Comparison of ENCODE assay signal across 19 mouse cellular contexts in genomic region chr9:114787134-114787533, GRCm38 (mm10). TPM values are rescaled to one million over a fixed set of nuclear protein-coding genes. Genes with fewer than 3 reads are reported as not detected.
DNase-seq lines count a peak whose midpoint lies in the region; ATAC-seq and TF ChIP-seq lines count a peak whose summit lies in the region.
"Had no signal": no experiment of that assay in that cellular context is flagged by ENCODE, and none has a peak within 500 bp of the region (broad histone marks: within the 10 kb centered on the region; RNA-seq: fewer than 3 reads in every experiment).

No protein-coding gene starts in this region.

- no peaks in the 10 kb centered on the region for H3K27me3 ChIP-seq in liver, embryonic 13.5 days
- H3K27me3 ChIP-seq in liver, embryonic 12.5 days (replicated peaks), result peaks cover 16% of the 10 kb centered on the region; the same call in 1 of the 2 replicates
- no peaks in the 10 kb centered on the region for H3K27me3 ChIP-seq in MEL (ENCODE audit: control insufficient read depth in 1 of 2, insufficient read depth in 2 of 2, low read length in 2 of 2)
- 0 out of 2 replicates have a peak, but pooled peaks cover 4% of the 10 kb centered on the region for H3K27me3 ChIP-seq in hindbrain, embryonic 13.5 days
- H3K27me3 ChIP-seq: embryonic facial prominence, embryonic 13.5 days; heart, embryonic 12.5 days; hindbrain, embryonic 15.5 days had no signal

- WGBS in liver, embryonic 13.5 days (ENCODE audit: insufficient replicate concordance), result 75% methylated on average over 5 of the region's 5 CpGs
- WGBS in liver, embryonic 12.5 days (ENCODE audit: insufficient replicate concordance), result 73% methylated on average over 5 of the region's 5 CpGs
- WGBS in hindbrain, embryonic 13.5 days, result 96% methylated on average over 5 of the region's 5 CpGs

- no peaks in the 10 kb centered on the region for H3K9me3 ChIP-seq in liver, embryonic 13.5 days (replicated peaks)
- no peaks in the 10 kb centered on the region for H3K9me3 ChIP-seq in liver, embryonic 12.5 days (replicated peaks)
- no peaks in the 10 kb centered on the region for H3K9me3 ChIP-seq in MEL (replicated peaks; ENCODE audit: insufficient read depth, low read length)
- H3K9me3 ChIP-seq in hindbrain, embryonic 13.5 days, result 0 out of 2 replicates have a peak, but pooled peaks cover 5% of the 10 kb centered on the region
- H3K9me3 ChIP-seq: forebrain, embryonic 12.5 days; hindbrain, embryonic 15.5 days had no signal

- no peak overlapping the region for H3K9ac ChIP-seq in liver, embryonic 13.5 days
- H3K9ac ChIP-seq in liver, embryonic 12.5 days, result no peak overlapping the region
- H3K9ac ChIP-seq in MEL (ENCODE audit: control insufficient read depth, low read depth, low read length, poor library complexity, severe bottlenecking), result peak overlapping the region; percentile 28
- H3K9ac ChIP-seq in hindbrain, embryonic 13.5 days, result no peak overlapping the region
- H3K9ac ChIP-seq: embryonic facial prominence, embryonic 13.5 days; forebrain, embryonic 12.5 days; heart, embryonic 12.5 days; hindbrain, embryonic 15.5 days had no signal

- no peak for DNase-seq in liver, embryonic 13.5 days
- no peak for DNase-seq in MEL (ENCODE audit: low read depth, low spot score)
- DNase-seq in frontal cortex, postnatal 10 days (ENCODE audit: low spot score in 2 of 2), result no peak
- DNase-seq: adrenal gland, adult 8-10 months; cerebellum, adult 18-20 months; cerebellum, adult 9-11 months; cerebellum, postnatal 36 days; gastrocnemius, postnatal 14 days had no signal

- H3K4me1 ChIP-seq in liver, embryonic 13.5 days (replicated peaks), result peaks cover 23% of the 10 kb centered on the region
- H3K4me1 ChIP-seq in liver, embryonic 12.5 days, result peaks cover 20% of the 10 kb centered on the region
- peaks cover 17 to 45% of the 10 kb centered on the region in 2 experiments for H3K4me1 ChIP-seq in MEL (ENCODE audit: control insufficient read depth in 1 of 2, insufficient read depth in 2 of 2, low read length in 2 of 2)
- peaks cover 60% of the 10 kb centered on the region for H3K4me1 ChIP-seq in bone marrow macrophage, adult 2 months (ENCODE audit: control insufficient read depth, insufficient read depth, low read length)
- H3K4me1 ChIP-seq in hindbrain, embryonic 13.5 days (replicated peaks), result 0 out of 2 replicates have a peak, but pooled peaks cover 9% of the 10 kb centered on the region

- no peak for TF ChIP-seq RAD21 in MEL (IDR thresholded peaks at IDR 0.05; ENCODE audit: low read depth, low read length)

- 0 out of 2 replicates have a peak overlapping the region, but pooled peaks have one; percentile 29 for H3K27ac ChIP-seq in liver, embryonic 13.5 days
- H3K27ac ChIP-seq in liver, embryonic 12.5 days, result no peak overlapping the region
- peak overlapping the region; percentile 91 for H3K27ac ChIP-seq in MEL (ENCODE audit: control insufficient read depth, low read depth, low read length)
- peak overlapping the region; percentile 47 for H3K27ac ChIP-seq in bone marrow macrophage, adult 2 months (ENCODE audit: insufficient read depth, low read depth, low read length)
- H3K27ac ChIP-seq in hindbrain, embryonic 13.5 days, result no peak overlapping the region
- H3K27ac ChIP-seq: embryonic facial prominence, embryonic 13.5 days; forebrain, embryonic 12.5 days; hindbrain, embryonic 10.5 days; hindbrain, embryonic 15.5 days had no signal

- no peak overlapping the region for H3K4me3 ChIP-seq in liver, embryonic 13.5 days (replicated peaks)
- H3K4me3 ChIP-seq in liver, embryonic 12.5 days, result no peak overlapping the region
- peak overlapping the region in 1 of 2 experiments; percentile 14; a peak in 1 of 4 replicates for H3K4me3 ChIP-seq in MEL (ENCODE audit: control insufficient read depth in 1 of 2, insufficient read depth in 1 of 2, low read depth in 2 of 2, low read length in 2 of 2)
- H3K4me3 ChIP-seq in bone marrow macrophage, adult 2 months (ENCODE audit: insufficient read depth, low read length), result no peak overlapping the region
- H3K4me3 ChIP-seq in hindbrain, embryonic 13.5 days, result no peak overlapping the region
- H3K4me3 ChIP-seq: embryonic facial prominence, embryonic 13.5 days; forebrain, embryonic 12.5 days; heart, embryonic 12.5 days; hindbrain, embryonic 10.5 days; hindbrain, embryonic 15.5 days had no signal

- H3K79me2 ChIP-seq in MEL (ENCODE audit: control insufficient read depth, insufficient read depth, low read length, poor library complexity), result peaks cover 4% of the 10 kb centered on the region

- no peaks in the 10 kb centered on the region for H3K36me3 ChIP-seq in liver, embryonic 13.5 days
- no peaks in the 10 kb centered on the region for H3K36me3 ChIP-seq in liver, embryonic 12.5 days
- peaks cover 0 to 38% of the 10 kb centered on the region in 2 experiments; a peak in 2 of 4 replicates for H3K36me3 ChIP-seq in MEL (ENCODE audit: control insufficient read depth in 1 of 2, insufficient read depth in 2 of 2, low read length in 2 of 2)
- no peaks in the 10 kb centered on the region for H3K36me3 ChIP-seq in hindbrain, embryonic 13.5 days
- H3K36me3 ChIP-seq: embryonic facial prominence, embryonic 13.5 days; forebrain, embryonic 12.5 days; heart, embryonic 12.5 days; hindbrain, embryonic 15.5 days had no signal

- H3K4me2 ChIP-seq in liver, embryonic 13.5 days, result no peak overlapping the region
- no peak overlapping the region for H3K4me2 ChIP-seq in liver, embryonic 12.5 days
- H3K4me2 ChIP-seq in hindbrain, embryonic 13.5 days, result no peak overlapping the region
- H3K4me2 ChIP-seq: embryonic facial prominence, embryonic 13.5 days; forebrain, embryonic 12.5 days; heart, embryonic 12.5 days; hindbrain, embryonic 15.5 days had no signal

- TF ChIP-seq CTCF in MEL (IDR thresholded peaks at IDR 0.05 in 2 of 3, conservative IDR thresholded peaks at IDR 0.05 in 1 of 3; ENCODE audit: control insufficient read depth in 1 of 3, insufficient read depth in 1 of 3, low read depth in 2 of 3, low read length in 3 of 3, poor library complexity in 1 of 3, severe bottlenecking in 1 of 3), result no peak
- TF ChIP-seq CTCF in bone marrow macrophage, adult 2 months (IDR thresholded peaks at IDR 0.05; ENCODE audit: low read depth, low read length), result no peak

- no peak for ATAC-seq in liver, embryonic 13.5 days (ENCODE audit: low read depth)
- no peak for ATAC-seq in liver, embryonic 12.5 days
- peak; percentile 61 for ATAC-seq in megakaryocyte, adult 5-6 weeks (ENCODE audit: poor library complexity, severe bottlenecking)
- no peak for ATAC-seq in hindbrain, embryonic 13.5 days (ENCODE audit: low FRiP score)
- ATAC-seq in CD4-positive, CD25-positive, alpha-beta regulatory T cell, adult 4 months, result no peak
- ATAC-seq: forebrain, embryonic 16.5 days had no signal

- TF ChIP-seq POLR2A in MEL (IDR thresholded peaks at IDR 0.05; ENCODE audit: control insufficient read depth in 1 of 2, insufficient read depth in 1 of 2, low read depth in 1 of 2, low read length in 2 of 2, poor library complexity in 1 of 2), result no peak
- TF ChIP-seq POLR2A in bone marrow macrophage, adult 2 months (IDR thresholded peaks at IDR 0.05; ENCODE audit: borderline replicate concordance, low read depth, low read length), result no peak

- no peak for TF ChIP-seq EP300 in MEL (IDR thresholded peaks at IDR 0.05; ENCODE audit: low read depth in 1 of 2, low read length in 2 of 2)

TF ChIP-seq in MEL, 35 proteins besides CTCF, POLR2A, EP300 and RAD21 (continues in another document):
- TF ChIP-seq SIN3A (IDR thresholded peaks at IDR 0.05; ENCODE audit: low read length) (no peak), ZMIZ1 (IDR thresholded peaks at IDR 0.05; ENCODE audit: low read depth, low read length) (no peak)

RNA-seq across cellular contexts. Expression of gene Cmtm7, which starts 5.5 kb away (rescaled TPM):
- polyA plus RNA-seq in liver, embryonic 13.5 days (2015; fragmentation: Nextera tagmentation; extraction: Ambion mirVana), result 52.4 and 59.5 TPM in 2 replicates
- 69.9 and 70.4 TPM in 2 replicates for polyA plus RNA-seq in liver, embryonic 12.5 days (2016; fragmentation: Nextera tagmentation; extraction: Ambion mirVana)
- 290 and 352 TPM in 2 replicates for total RNA-seq in MEL (2012; rRNA removed)
- polyA plus RNA-seq in MEL (2012; ENCODE audit: insufficient read depth in 1 of 2, insufficient read length in 2 of 2, low read depth in 1 of 2, low replicate concordance in 2 of 2, missing spikeins in 1 of 2), result 100 to 1,000 TPM in 1 of 2 experiments, not detected in 1; 545 TPM
- polyA plus RNA-seq in bone marrow macrophage, adult 2 months (2012; ENCODE audit: insufficient read depth, insufficient read length, missing spikeins), result 184 and 192 TPM in 2 replicates
- total RNA-seq in megakaryocyte, adult 5-6 weeks (2015), result 189 and 201 TPM in 2 replicates
- total RNA-seq in megakaryocyte, adult 5-6 weeks (2017), result 259 and 283 TPM in 2 replicates
- 18.3 and 19.1 TPM in 2 replicates for polyA plus RNA-seq in hindbrain, embryonic 13.5 days (2015; fragmentation: Nextera tagmentation; extraction: Ambion mirVana)
- polyA plus RNA-seq in CD4-positive, CD25-positive, alpha-beta regulatory T cell, adult 4 months (2017; shearing (Covaris generic)), result 10 to 100 TPM; 78.3 to 83.4 TPM

RNA-seq across cellular contexts. Expression of gene Cmtm6, which starts 56.2 kb away (rescaled TPM):
- 21.9 and 27.0 TPM in 2 replicates for polyA plus RNA-seq in liver, embryonic 13.5 days (2015; fragmentation: Nextera tagmentation; extraction: Ambion mirVana)
- 26.0 and 29.1 TPM in 2 replicates for polyA plus RNA-seq in liver, embryonic 12.5 days (2016; fragmentation: Nextera tagmentation; extraction: Ambion mirVana)
- total RNA-seq in MEL (2012; rRNA removed), result 17.6 and 21.0 TPM in 2 replicates
- polyA plus RNA-seq in MEL (2012; ENCODE audit: insufficient read depth in 1 of 2, insufficient read length in 2 of 2, low read depth in 1 of 2, low replicate concordance in 2 of 2, missing spikeins in 1 of 2), result 10 to 100 TPM in 1 of 2 experiments, not detected in 1; 21.7 TPM
- polyA plus RNA-seq in bone marrow macrophage, adult 2 months (2012; ENCODE audit: insufficient read depth, insufficient read length, missing spikeins), result 95.2 and 96.3 TPM in 2 replicates
- 79.5 and 98.1 TPM in 2 replicates for total RNA-seq in megakaryocyte, adult 5-6 weeks (2015)
- 120 and 124 TPM in 2 replicates for total RNA-seq in megakaryocyte, adult 5-6 weeks (2017)
- 20.5 and 21.8 TPM in 2 replicates for polyA plus RNA-seq in hindbrain, embryonic 13.5 days (2015; fragmentation: Nextera tagmentation; extraction: Ambion mirVana)
- polyA plus RNA-seq in CD4-positive, CD25-positive, alpha-beta regulatory T cell, adult 4 months (2017; shearing (Covaris generic)), result 10 to 100 TPM; 74.0 to 81.7 TPM

RNA-seq across cellular contexts. Expression of gene Cmtm8, which starts 56.8 kb away (rescaled TPM):
- 21.0 and 23.2 TPM in 2 replicates for polyA plus RNA-seq in liver, embryonic 13.5 days (2015; fragmentation: Nextera tagmentation; extraction: Ambion mirVana)
- polyA plus RNA-seq in liver, embryonic 12.5 days (2016; fragmentation: Nextera tagmentation; extraction: Ambion mirVana), result 17.9 and 18.2 TPM in 2 replicates
- 1.9 and 2.3 TPM in 2 replicates for total RNA-seq in MEL (2012; rRNA removed)
- 1 to 10 TPM in 1 of 2 experiments, not detected in 1; 7.9 TPM for polyA plus RNA-seq in MEL (2012; ENCODE audit: insufficient read depth in 1 of 2, insufficient read length in 2 of 2, low read depth in 1 of 2, low replicate concordance in 2 of 2, missing spikeins in 1 of 2)
- 0.85 and 1.7 TPM in 2 replicates for polyA plus RNA-seq in bone marrow macrophage, adult 2 months (2012; ENCODE audit: insufficient read depth, insufficient read length, missing spikeins)
- 1.0 and 1.5 TPM in 2 replicates for total RNA-seq in megakaryocyte, adult 5-6 weeks (2015)
- 0.37 and 1.1 TPM in 2 replicates for total RNA-seq in megakaryocyte, adult 5-6 weeks (2017)
- polyA plus RNA-seq in hindbrain, embryonic 13.5 days (2015; fragmentation: Nextera tagmentation; extraction: Ambion mirVana), result 15.8 and 20.0 TPM in 2 replicates
- polyA plus RNA-seq in CD4-positive, CD25-positive, alpha-beta regulatory T cell, adult 4 months (2017; shearing (Covaris generic)), result not detected

Comparison
In these comparisons a context has a peak if more than half of its experiments do, and no peak if none do; other contexts are left out.
1. H3K27ac ChIP-seq: peak in liver, embryonic 13.5 days (single experiment), MEL (single experiment) and bone marrow macrophage, adult 2 months (single experiment); none in liver, embryonic 12.5 days (single experiment) and hindbrain, embryonic 13.5 days (single experiment).